Mouse (Mus musculus) neural tube, embryonic 12.5 days (tissue): Measurements from ENCODE around the gene Nlgn1. TPM values are rescaled to one million over a fixed set of nuclear protein-coding genes. Genes with fewer than 3 reads are reported as not detected.

Experiments used
- ATAC-seq: fragments of 200-750 bp; cut with Nextera tagmentation; 2 replicates; pipeline ENCODE4 v1.8.0; 2017; ENCODE audit warnings: low read depth, mild to moderate bottlenecking, moderate TSS enrichment, moderate library complexity; ENCODE audit not compliant: low FRiP score
- H3K27ac ChIP-seq: fragments of 300-500 bp; sonication (generic); 2 replicates; pipeline ENCODE4 v1.5.1; 2016
- H3K27me3 ChIP-seq: fragments of 300-500 bp; sonication (generic); replicated peaks from 2 replicates; pipeline ENCODE4 v1.6.1; 2016; ENCODE audit warnings: mild to moderate bottlenecking
- H3K36me3 ChIP-seq: fragments of 300-500 bp; sonication (generic); 2 replicates; pipeline ENCODE4 v1.6.1; 2016; ENCODE audit warnings: mild to moderate bottlenecking
- H3K4me1 ChIP-seq: fragments of 300-500 bp; sonication (generic); 2 replicates; pipeline ENCODE4 v1.6.1; 2016
- H3K4me2 ChIP-seq: fragments of 300-500 bp; sonication (generic); replicated peaks from 2 replicates; pipeline ENCODE4 v1.6.1; 2016; ENCODE audit warnings: mild to moderate bottlenecking
- H3K4me3 ChIP-seq: fragments of 300-500 bp; sonication (generic); 2 replicates; pipeline ENCODE4 v1.5.1; 2016
- H3K9ac ChIP-seq: fragments of 300-500 bp; sonication (generic); 2 replicates; pipeline ENCODE4 v1.6.1; 2016; ENCODE audit warnings: mild to moderate bottlenecking
- H3K9me3 ChIP-seq: fragments of 300-500 bp; sonication (generic); 2 replicates; pipeline ENCODE4 v1.6.1; 2016; ENCODE audit warnings: mild to moderate bottlenecking
- WGBS: fragments of 180-500 bp; shearing (Covaris S2); methylation state at CpG from one replicate; pipeline ENCODE4 v1.1.7; 2016; 5-methylcytosine and 5-hydroxymethylcytosine counted together
- polyA plus RNA-seq: library from polyadenylated mRNA; unstranded; fragments of >200 nt; fragmentation: Nextera tagmentation; extraction: Ambion mirVana; gene quantifications from 2 replicates; pipeline ENCODE4 v1.2.1, GENCODE M21; 2016

Gene Nlgn1
- polyA plus RNA-seq, 1 experiment from 2014 or later: 8.5 TPM

- Histone ChIP-seq H3K4me3 (no peak overlapping the region), H3K9ac (no peak overlapping the region), H3K4me2 (no peak overlapping the region), H3K27me3 (no peaks in the 10 kb centered on the region), H3K27ac (no peak overlapping the region), H3K9me3 (no peaks in the 10 kb centered on the region), H3K36me3 (no peaks in the 10 kb centered on the region), H3K4me1 (no peaks in the 10 kb centered on the region)
- ATAC-seq: no peak
- WGBS: 92% methylated on average over 2 of the region's 2 CpGs
Measured at GRCm38 (mm10) chr3:25463051-25463450, 869.2 kb downstream of the Nlgn1 start.

GRCm38 (mm10) chr3:25456250-25456860 is 875.9 kb downstream of the Nlgn1 start:
- H3K4me3 ChIP-seq: no peak overlapping the region
- H3K27me3 ChIP-seq: no peaks in the 10 kb centered on the region
- peak; percentile 44; the same call in 1 of the 2 replicates for ATAC-seq
- H3K36me3 ChIP-seq: no peaks in the 10 kb centered on the region
- 54% methylated on average over 8 of the region's 8 CpGs for WGBS
- no peak overlapping the region for H3K27ac ChIP-seq
- H3K4me1 ChIP-seq: no peaks in the 10 kb centered on the region
- no peak overlapping the region for H3K9ac ChIP-seq
- no peak overlapping the region for H3K4me2 ChIP-seq
- H3K9me3 ChIP-seq: no peaks in the 10 kb centered on the region

- H3K36me3 ChIP-seq: no peaks in the 10 kb centered on the region
- no peak for ATAC-seq
- no peak overlapping the region for H3K9ac ChIP-seq
- WGBS: 61% methylated on average over 1 of the region's 1 CpGs
- H3K27ac ChIP-seq: no peak overlapping the region
- H3K4me3 ChIP-seq: no peak overlapping the region
- no peaks in the 10 kb centered on the region for H3K4me1 ChIP-seq
- no peaks in the 10 kb centered on the region for H3K9me3 ChIP-seq
- no peak overlapping the region for H3K4me2 ChIP-seq
- no peaks in the 10 kb centered on the region for H3K27me3 ChIP-seq
Measured at GRCm38 (mm10) chr3:25452314-25452713, 879.9 kb downstream of the Nlgn1 start.

GRCm38 (mm10) chr3:25450471-25450870 is 881.8 kb downstream of the Nlgn1 start:
- no peak overlapping the region for H3K4me3 ChIP-seq
- no peak overlapping the region for H3K27ac ChIP-seq
- no peak overlapping the region for H3K4me2 ChIP-seq
- no peaks in the 10 kb centered on the region for H3K9me3 ChIP-seq
- no peaks in the 10 kb centered on the region for H3K4me1 ChIP-seq
- WGBS: 60% methylated on average over 6 of the region's 6 CpGs
- no peak overlapping the region for H3K9ac ChIP-seq
- no peaks in the 10 kb centered on the region for H3K36me3 ChIP-seq
- no peak for ATAC-seq
- H3K27me3 ChIP-seq: no peaks in the 10 kb centered on the region

GRCm38 (mm10) chr3:25449356-25449755 is 882.9 kb downstream of the Nlgn1 start:
- Histone ChIP-seq H3K4me1 (no peaks in the 10 kb centered on the region), H3K4me3 (no peak overlapping the region), H3K27ac (no peak overlapping the region), H3K9me3 (no peaks in the 10 kb centered on the region), H3K27me3 (no peaks in the 10 kb centered on the region), H3K9ac (no peak overlapping the region), H3K4me2 (no peak overlapping the region), H3K36me3 (no peaks in the 10 kb centered on the region)
- no peak for ATAC-seq
- WGBS: 80% methylated on average over 4 of the region's 4 CpGs

GRCm38 (mm10) chr3:25447181-25447580 is 885.1 kb downstream of the Nlgn1 start:
- 76% methylated on average over 1 of the region's 1 CpGs for WGBS

GRCm38 (mm10) chr3:25443657-25444056 is 888.6 kb downstream of the Nlgn1 start:
- no peak for ATAC-seq
- H3K9me3 ChIP-seq: no peaks in the 10 kb centered on the region
- no peaks in the 10 kb centered on the region for H3K36me3 ChIP-seq
- no peak overlapping the region for H3K4me3 ChIP-seq
- H3K4me1 ChIP-seq: no peaks in the 10 kb centered on the region
- no peak overlapping the region for H3K4me2 ChIP-seq
- H3K9ac ChIP-seq: no peak overlapping the region
- 85% methylated on average over 3 of the region's 3 CpGs for WGBS
- H3K27ac ChIP-seq: no peak overlapping the region
- H3K27me3 ChIP-seq: no peaks in the 10 kb centered on the region

More at GRCm38 (mm10) chr3:25447181-25447580, 885.1 kb downstream of the Nlgn1 start:
- Histone ChIP-seq H3K36me3 (no peaks in the 10 kb centered on the region), H3K4me2 (no peak overlapping the region), H3K4me1 (no peaks in the 10 kb centered on the region), H3K9me3 (no peaks in the 10 kb centered on the region), H3K27ac (no peak overlapping the region), H3K9ac (no peak overlapping the region), H3K27me3 (no peaks in the 10 kb centered on the region), H3K4me3 (no peak overlapping the region)
- no peak for ATAC-seq

- no peak overlapping the region for H3K9ac ChIP-seq
Measured at GRCm38 (mm10) chr3:25442617-25443016, 889.6 kb downstream of the Nlgn1 start.

GRCm38 (mm10) chr3:25426931-25427330 is 905.3 kb downstream of the Nlgn1 start:
- Histone ChIP-seq H3K27ac (no peak overlapping the region), H3K4me2 (no peak overlapping the region), H3K4me3 (no peak overlapping the region), H3K9me3 (no peaks in the 10 kb centered on the region), H3K9ac (no peak overlapping the region), H3K4me1 (no peaks in the 10 kb centered on the region), H3K27me3 (no peaks in the 10 kb centered on the region), H3K36me3 (no peaks in the 10 kb centered on the region)
- no peak for ATAC-seq

More at GRCm38 (mm10) chr3:25442617-25443016, 889.6 kb downstream of the Nlgn1 start:
- Histone ChIP-seq H3K9me3 (no peaks in the 10 kb centered on the region), H3K4me2 (no peak overlapping the region), H3K27ac (no peak overlapping the region), H3K27me3 (no peaks in the 10 kb centered on the region), H3K36me3 (no peaks in the 10 kb centered on the region), H3K4me1 (no peaks in the 10 kb centered on the region), H3K4me3 (no peak overlapping the region)
- 96% methylated on average over 1 of the region's 1 CpGs for WGBS
- no peak for ATAC-seq

GRCm38 (mm10) chr3:25412003-25412402 is 920.3 kb downstream of the Nlgn1 start:
- Histone ChIP-seq H3K4me1 (no peaks in the 10 kb centered on the region), H3K27me3 (no peaks in the 10 kb centered on the region), H3K36me3 (no peaks in the 10 kb centered on the region), H3K9me3 (no peaks in the 10 kb centered on the region), H3K4me3 (no peak overlapping the region), H3K9ac (no peak overlapping the region), H3K27ac (no peak overlapping the region), H3K4me2 (no peak overlapping the region)
- 91% methylated on average over 4 of the region's 4 CpGs for WGBS
- no peak for ATAC-seq
